Mouse (Mus musculus): ENCODE data around the gene Cip2a. TPM values are rescaled to one million over a fixed set of nuclear protein-coding genes. Genes with fewer than 3 reads are reported as not detected.

Gene Cip2a
- polyA plus RNA-seq (2014; fragmentation: Nextera tagmentation; extraction: Ambion mirVana) = 7.7 and 8.4 TPM in 2 replicates

- peak within 1 kb of the TSS; percentile 97 for H3K27ac ChIP-seq
- H3K4me3 ChIP-seq (replicated peaks; ENCODE audit: low read length) = peak within 1 kb of the TSS; percentile 97
- no peaks in the 10 kb centered on the region for H3K9me3 ChIP-seq (ENCODE audit: control insufficient read depth, low read length)
- no peaks in the 10 kb centered on the region for H3K36me3 ChIP-seq (replicated peaks; ENCODE audit: control insufficient read depth, insufficient read depth)
- H3K4me2 ChIP-seq (replicated peaks) = peak within 1 kb of the TSS; percentile 86
- peaks cover 9% of the 10 kb centered on the region; the same call in 1 of the 2 replicates for H3K4me1 ChIP-seq (replicated peaks; ENCODE audit: control insufficient read depth, insufficient read depth, low read length)
- WGBS = under 1% methylated on average over 74 of the region's 74 CpGs
- DNase-seq (ENCODE audit: low spot score) = peak; percentile 93
- ATAC-seq (ENCODE audit: low FRiP score) = peak; percentile 99
- peak within 1 kb of the TSS; percentile 99 for H3K9ac ChIP-seq
- H3K27me3 ChIP-seq (ENCODE audit: control insufficient read depth, insufficient read depth, low read length) = no peaks in the 10 kb centered on the region
Measured at GRCm38 (mm10) chr16:48993559-48994342, at the start of gene Cip2a, which contains the start of gene Dzip3. Cip2a (plus strand) TSS chr16:48994185. Dzip3 (minus strand) TSS chr16:48994165.

DNA sequence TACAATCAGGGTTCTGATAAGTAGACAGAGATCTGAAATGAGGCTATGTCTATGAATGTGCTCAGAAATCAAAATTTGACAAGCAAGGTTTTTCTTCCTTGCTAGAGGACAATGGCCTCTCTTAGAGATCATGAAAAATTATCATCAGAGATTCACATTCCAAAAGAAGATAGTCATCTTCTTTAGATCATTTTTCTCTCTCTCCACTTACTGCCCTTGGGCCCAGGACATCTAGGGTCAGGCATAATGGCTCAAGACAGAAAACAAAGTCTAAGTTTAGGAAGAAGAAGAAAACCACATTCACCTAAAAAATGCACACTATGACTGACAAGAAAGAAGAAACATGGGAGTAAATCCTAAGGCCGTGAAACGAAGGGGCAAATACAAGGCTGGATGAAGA lies 21.0 kb upstream of the Cip2a start:
- no peak for ATAC-seq (ENCODE audit: low FRiP score)
- DNase-seq (ENCODE audit: low spot score) = no peak
- no peak overlapping the region for H3K4me3 ChIP-seq (replicated peaks; ENCODE audit: low read length)
- H3K27ac ChIP-seq = no peak overlapping the region
- no peaks in the 10 kb centered on the region for H3K27me3 ChIP-seq (ENCODE audit: control insufficient read depth, insufficient read depth, low read length)
- 97% methylated on average over 2 of the region's 2 CpGs for WGBS
- H3K4me1 ChIP-seq (replicated peaks; ENCODE audit: control insufficient read depth, insufficient read depth, low read length) = no peaks in the 10 kb centered on the region
- no peak overlapping the region for H3K4me2 ChIP-seq (replicated peaks)
- H3K9ac ChIP-seq = no peak overlapping the region
- peaks cover 25% of the 10 kb centered on the region for H3K36me3 ChIP-seq (replicated peaks; ENCODE audit: control insufficient read depth, insufficient read depth)
- H3K9me3 ChIP-seq (ENCODE audit: control insufficient read depth, low read length) = no peaks in the 10 kb centered on the region

- Histone ChIP-seq H3K4me1 (replicated peaks; ENCODE audit: control insufficient read depth, insufficient read depth, low read length) (no peaks in the 10 kb centered on the region), H3K4me3 (replicated peaks; ENCODE audit: low read length) (no peak overlapping the region), H3K27ac (no peak overlapping the region), H3K4me2 (replicated peaks) (no peak overlapping the region), H3K27me3 (ENCODE audit: control insufficient read depth, insufficient read depth, low read length) (no peaks in the 10 kb centered on the region), H3K36me3 (replicated peaks; ENCODE audit: control insufficient read depth, insufficient read depth) (peaks cover 31% of the 10 kb centered on the region), H3K9ac (no peak overlapping the region), H3K9me3 (ENCODE audit: control insufficient read depth, low read length) (no peaks in the 10 kb centered on the region)
- no peak for ATAC-seq (ENCODE audit: low FRiP score)
- 96% methylated on average over 1 of the region's 1 CpGs for WGBS
- no peak for DNase-seq (ENCODE audit: low spot score)
Measured at GRCm38 (mm10) chr16:48973548-48973947, 20.4 kb upstream of the Cip2a start.

GRCm38 (mm10) chr16:48979965-48980364 lies 14.0 kb upstream of the Cip2a start:
- H3K9ac ChIP-seq = no peak overlapping the region
- no peak overlapping the region for H3K27ac ChIP-seq
- peaks cover 36% of the 10 kb centered on the region for H3K36me3 ChIP-seq (replicated peaks; ENCODE audit: control insufficient read depth, insufficient read depth)
- H3K4me3 ChIP-seq (replicated peaks; ENCODE audit: low read length) = no peak overlapping the region
- no peaks in the 10 kb centered on the region for H3K9me3 ChIP-seq (ENCODE audit: control insufficient read depth, low read length)
- H3K4me2 ChIP-seq (replicated peaks) = no peak overlapping the region
- no peaks in the 10 kb centered on the region for H3K4me1 ChIP-seq (replicated peaks; ENCODE audit: control insufficient read depth, insufficient read depth, low read length)
- ATAC-seq (ENCODE audit: low FRiP score) (no peak), DNase-seq (ENCODE audit: low spot score) (no peak)
- H3K27me3 ChIP-seq (ENCODE audit: control insufficient read depth, insufficient read depth, low read length) = no peaks in the 10 kb centered on the region

GRCm38 (mm10) chr16:48985034-48985627 lies 8.9 kb upstream of the Cip2a start:
- H3K27me3 ChIP-seq (ENCODE audit: control insufficient read depth, insufficient read depth, low read length) = no peaks in the 10 kb centered on the region
- H3K4me1 ChIP-seq (replicated peaks; ENCODE audit: control insufficient read depth, insufficient read depth, low read length) = no peaks in the 10 kb centered on the region
- no peak overlapping the region for H3K4me2 ChIP-seq (replicated peaks)
- WGBS = 57% methylated on average over 5 of the region's 5 CpGs
- no peak overlapping the region for H3K4me3 ChIP-seq (replicated peaks; ENCODE audit: low read length)
- H3K27ac ChIP-seq = no peak overlapping the region
- no peak for DNase-seq (ENCODE audit: low spot score)
- H3K9me3 ChIP-seq (ENCODE audit: control insufficient read depth, low read length) = no peaks in the 10 kb centered on the region
- peaks cover 12% of the 10 kb centered on the region for H3K36me3 ChIP-seq (replicated peaks; ENCODE audit: control insufficient read depth, insufficient read depth)
- H3K9ac ChIP-seq = no peak overlapping the region
- ATAC-seq (ENCODE audit: low FRiP score) = no peak

DNA sequence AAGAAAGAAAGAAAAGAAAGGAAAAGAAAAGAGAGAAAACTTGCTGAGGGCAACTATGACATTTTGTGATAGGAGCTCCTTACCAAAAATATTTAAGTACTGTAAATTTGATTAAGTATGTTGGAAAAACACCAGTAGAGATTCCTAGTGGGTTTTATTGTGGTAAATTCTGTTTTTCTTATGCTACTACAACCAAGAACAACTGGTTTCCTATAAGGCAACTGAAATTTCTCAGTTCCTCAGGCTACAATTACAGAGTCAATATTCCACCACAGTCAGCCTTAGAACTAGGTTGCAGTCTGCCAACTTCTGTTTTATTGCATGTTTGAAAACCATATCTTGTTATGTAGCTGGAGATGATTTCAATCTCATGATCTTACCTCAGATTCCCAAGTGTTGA lies 4.3 kb upstream of the Cip2a start:
- Histone ChIP-seq H3K9ac (no peak overlapping the region), H3K9me3 (ENCODE audit: control insufficient read depth, low read length) (no peaks in the 10 kb centered on the region), H3K4me2 (replicated peaks) (no peak overlapping the region), H3K4me1 (replicated peaks; ENCODE audit: control insufficient read depth, insufficient read depth, low read length) (peaks cover 9% of the 10 kb centered on the region; the same call in 1 of the 2 replicates), H3K27ac (no peak overlapping the region), H3K4me3 (replicated peaks; ENCODE audit: low read length) (no peak overlapping the region), H3K36me3 (replicated peaks; ENCODE audit: control insufficient read depth, insufficient read depth) (no peaks in the 10 kb centered on the region), H3K27me3 (ENCODE audit: control insufficient read depth, insufficient read depth, low read length) (no peaks in the 10 kb centered on the region)
- ATAC-seq (ENCODE audit: low FRiP score) = no peak
- DNase-seq (ENCODE audit: low spot score) = no peak

- peak overlapping the region; percentile 97 for H3K27ac ChIP-seq
- ATAC-seq (ENCODE audit: low FRiP score) = no peak
- peaks cover 9% of the 10 kb centered on the region; the same call in 1 of the 2 replicates for H3K4me1 ChIP-seq (replicated peaks; ENCODE audit: control insufficient read depth, insufficient read depth, low read length)
- no peaks in the 10 kb centered on the region for H3K27me3 ChIP-seq (ENCODE audit: control insufficient read depth, insufficient read depth, low read length)
- H3K9me3 ChIP-seq (ENCODE audit: control insufficient read depth, low read length) = no peaks in the 10 kb centered on the region
- 24% methylated on average over 10 of the region's 10 CpGs for WGBS
- peak overlapping the region; percentile 86 for H3K4me2 ChIP-seq (replicated peaks)
- H3K9ac ChIP-seq = peak overlapping the region; percentile 99
- no peaks in the 10 kb centered on the region for H3K36me3 ChIP-seq (replicated peaks; ENCODE audit: control insufficient read depth, insufficient read depth)
- no peak for DNase-seq (ENCODE audit: low spot score)
- peak overlapping the region; percentile 97 for H3K4me3 ChIP-seq (replicated peaks; ENCODE audit: low read length)
Measured at GRCm38 (mm10) chr16:48992437-48993230, 1.4 kb upstream of the Cip2a start.

- WGBS = 2% methylated on average over 9 of the region's 9 CpGs
- Histone ChIP-seq H3K9me3 (ENCODE audit: control insufficient read depth, low read length) (no peaks in the 10 kb centered on the region), H3K36me3 (replicated peaks; ENCODE audit: control insufficient read depth, insufficient read depth) (no peaks in the 10 kb centered on the region), H3K27ac (peak overlapping the region; percentile 97), H3K9ac (peak overlapping the region; percentile 99), H3K4me2 (replicated peaks) (peak overlapping the region; percentile 86), H3K27me3 (ENCODE audit: control insufficient read depth, insufficient read depth, low read length) (no peaks in the 10 kb centered on the region), H3K4me3 (replicated peaks; ENCODE audit: low read length) (peak overlapping the region; percentile 97), H3K4me1 (replicated peaks; ENCODE audit: control insufficient read depth, insufficient read depth, low read length) (peaks cover 9% of the 10 kb centered on the region; the same call in 1 of the 2 replicates)
- DNase-seq (ENCODE audit: low spot score) (no peak), ATAC-seq (ENCODE audit: low FRiP score) (no peak)
Measured at GRCm38 (mm10) chr16:48993231-48993558, 790 bp upstream of the Cip2a start.

- Histone ChIP-seq H3K4me2 (replicated peaks) (peak overlapping the region; percentile 86), H3K4me3 (replicated peaks; ENCODE audit: low read length) (peak overlapping the region; percentile 97), H3K9ac (peak overlapping the region; percentile 99), H3K27ac (no peak overlapping the region), H3K36me3 (replicated peaks; ENCODE audit: control insufficient read depth, insufficient read depth) (no peaks in the 10 kb centered on the region), H3K9me3 (ENCODE audit: control insufficient read depth, low read length) (no peaks in the 10 kb centered on the region), H3K4me1 (replicated peaks; ENCODE audit: control insufficient read depth, insufficient read depth, low read length) (peaks cover 9% of the 10 kb centered on the region; the same call in 1 of the 2 replicates), H3K27me3 (ENCODE audit: control insufficient read depth, insufficient read depth, low read length) (no peaks in the 10 kb centered on the region)
- DNase-seq (ENCODE audit: low spot score) = no peak
- 2% methylated on average over 18 of the region's 18 CpGs for WGBS
- no peak for ATAC-seq (ENCODE audit: low FRiP score)
Measured at GRCm38 (mm10) chr16:48994343-48994693, 333 bp downstream of the Cip2a start.

Data from hindbrain, embryonic 14.5 days (tissue).